Mouse (Mus musculus): ENCODE measurements around the gene Zfp592. TPM values are rescaled to one million over a fixed set of nuclear protein-coding genes. Genes with fewer than 3 reads are reported as not detected.

The Zfp592 gene
- total RNA-seq, 2 experiments from 2014 or later, result 14.3 to 16.4 TPM

- DNase-seq, result no peak
- intact Hi-C loops (cut with DNase I), result no loop called here
Measured at GRCm38 (mm10) chr7:81055709-81056370, 62.4 kb downstream of the Zfp592 start.

DNA sequence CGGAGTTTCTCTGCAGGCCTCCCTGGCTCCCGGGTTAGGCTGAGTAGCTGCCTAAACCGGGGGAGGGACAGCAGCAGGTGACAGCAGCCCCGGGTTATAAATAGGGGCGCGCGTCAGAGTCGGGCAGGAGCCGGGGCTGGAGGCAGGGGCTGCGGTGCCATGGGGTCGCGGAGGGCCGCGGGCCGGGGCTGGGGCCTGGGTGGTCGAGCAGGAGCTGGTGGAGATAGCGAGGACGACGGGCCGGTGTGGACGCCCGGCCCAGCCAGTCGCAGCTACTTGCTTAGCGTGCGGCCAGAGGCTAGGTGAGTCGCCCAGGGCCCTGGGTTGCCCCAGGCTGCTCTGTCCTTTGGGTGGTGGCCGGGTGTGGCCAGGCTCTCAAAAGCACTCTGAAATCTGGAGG is 64.0 kb downstream of the Zfp592 start, which contains the start of gene Alpk3:
Gene Alpk3, plus strand, starts transcription at position 130 of the 400 bp plus-strand sequence.
- DNase-seq, result peak; percentile 51 to 66
- intact Hi-C loops (cut with DNase I), result no loop called here

DNA sequence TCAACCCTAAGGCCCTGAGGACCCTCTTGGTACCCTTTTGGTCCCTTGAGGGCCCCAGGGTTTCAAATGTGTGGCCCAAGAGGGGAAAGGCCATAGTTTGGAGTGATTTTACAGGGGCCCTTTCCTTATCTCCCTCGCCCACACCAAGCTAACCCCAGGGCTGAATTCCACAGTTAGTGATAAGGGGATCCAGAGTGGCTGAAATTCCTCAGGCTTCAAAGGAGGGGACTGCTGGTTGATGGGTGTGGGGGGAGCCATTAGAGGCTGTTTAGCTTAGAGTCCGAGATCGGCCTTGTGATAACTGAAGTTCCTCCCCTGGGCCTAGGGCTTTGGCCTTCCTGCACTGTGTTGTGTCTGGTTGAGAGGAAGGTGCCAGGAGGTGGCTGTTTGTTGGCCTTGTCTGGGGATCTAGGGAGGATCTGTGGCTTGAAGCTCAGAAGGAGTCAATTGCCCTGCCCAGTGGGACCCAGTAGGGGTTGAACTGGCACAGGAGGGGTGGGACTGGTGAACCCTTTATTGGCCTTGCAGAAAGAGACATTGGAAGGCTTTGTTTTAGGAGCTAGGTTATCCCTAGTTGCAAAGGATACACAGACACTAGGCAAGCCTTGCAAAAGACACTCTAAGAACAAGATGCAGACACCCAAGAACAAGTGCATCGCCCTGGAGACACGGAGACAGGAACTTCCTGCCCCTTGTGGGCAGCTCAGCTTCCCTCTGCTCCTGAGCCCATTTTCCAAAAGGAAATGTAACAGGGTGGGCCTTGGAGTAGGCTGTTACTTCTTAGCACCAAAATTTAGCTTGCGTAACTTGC is 64.6 kb downstream of the Zfp592 start:
- DNase-seq, result no peak
- intact Hi-C loops (cut with DNase I), result no loop called here

DNA sequence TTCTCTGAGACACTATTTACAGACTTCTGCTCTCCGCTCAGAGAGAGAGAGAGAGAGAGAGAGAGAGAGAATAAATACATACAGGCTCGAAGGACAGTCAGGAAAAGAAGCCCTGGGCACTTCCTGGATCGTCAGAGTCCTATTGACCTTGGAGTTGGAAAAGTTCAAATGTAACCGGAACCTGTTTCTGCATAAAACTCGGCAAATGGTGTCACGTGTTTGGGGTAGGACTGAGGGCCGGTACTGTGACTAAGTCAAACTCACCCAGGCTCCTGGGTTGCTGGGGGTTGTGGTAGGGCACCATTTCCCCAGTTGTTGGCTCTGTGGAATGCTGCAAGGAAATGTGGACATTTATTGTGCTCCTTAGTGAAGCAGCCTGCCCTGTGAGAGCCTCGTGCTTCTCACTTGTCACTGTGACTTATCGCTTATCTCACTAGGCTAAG is 65.3 kb downstream of the Zfp592 start:
- intact Hi-C loops (cut with DNase I), result no loop called here
- DNase-seq, result peak in 1 of 2 experiments; percentile 42

DNA sequence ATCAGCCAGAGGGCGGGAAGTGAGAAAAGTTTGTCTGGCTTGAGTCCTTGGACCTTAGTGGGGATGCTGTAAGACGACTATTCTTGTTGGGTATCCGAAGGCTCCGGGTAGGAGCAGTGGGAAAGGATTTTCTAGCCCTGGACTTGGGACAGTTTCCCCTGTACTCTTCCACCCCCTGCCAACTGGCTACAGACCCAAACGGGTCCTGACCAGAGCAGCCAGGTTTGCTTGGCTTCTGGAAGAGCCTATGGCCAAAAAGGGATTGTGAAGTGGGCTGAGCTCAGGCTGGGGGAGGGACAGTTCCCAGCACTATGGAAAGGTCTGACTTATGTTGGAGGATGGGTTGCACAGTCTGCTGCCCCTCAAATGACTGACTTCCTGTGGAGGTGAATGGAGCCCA is 65.9 kb downstream of the Zfp592 start:
- intact Hi-C loops (cut with DNase I), result no loop called here
- DNase-seq, result peak in 1 of 2 experiments; percentile 49

DNA sequence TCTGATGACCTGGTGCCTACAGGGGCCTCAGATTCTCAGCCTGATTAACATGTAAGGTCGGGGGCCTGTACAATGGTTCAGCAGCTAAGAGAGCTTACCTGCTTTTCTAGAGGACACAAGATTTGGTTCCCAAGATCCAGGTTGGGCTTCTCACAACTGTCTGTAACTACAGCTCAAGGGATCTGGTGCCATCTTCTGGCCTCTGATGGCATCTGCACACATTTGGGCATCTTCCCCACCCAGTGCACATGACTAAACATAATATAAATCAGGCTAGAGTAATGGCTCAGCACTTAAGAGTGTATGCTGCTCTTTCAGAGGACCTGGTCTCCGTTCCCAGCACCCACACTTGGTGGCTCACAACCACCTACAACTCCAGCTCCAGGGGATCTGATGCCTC is 67.4 kb downstream of the Zfp592 start:
- no peak for DNase-seq
- intact Hi-C loops (cut with DNase I), result no loop called here

- DNase-seq, result no peak
- intact Hi-C loops (cut with DNase I), result no loop called here
Measured at GRCm38 (mm10) chr7:81061936-81062335, 68.5 kb downstream of the Zfp592 start.

DNA sequence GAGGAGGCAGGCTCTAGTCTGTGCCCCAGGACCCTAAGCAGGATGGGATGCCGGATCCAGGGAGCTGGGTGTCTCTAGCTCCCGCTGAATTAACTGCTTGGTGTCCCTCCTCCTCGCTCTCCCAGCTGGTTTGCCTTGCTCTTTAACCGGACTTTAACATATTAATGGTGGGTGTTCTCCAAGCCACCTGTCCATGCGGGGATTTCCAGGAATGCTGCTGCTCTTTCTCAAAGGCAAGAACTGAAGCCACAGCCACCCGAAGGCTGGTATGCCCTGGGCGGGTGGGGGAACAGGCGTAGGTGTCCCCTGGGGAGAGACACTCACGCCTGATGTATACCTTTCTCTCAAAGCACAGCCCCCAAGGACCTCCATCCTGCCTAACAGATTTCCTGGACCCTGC is 69.9 kb downstream of the Zfp592 start:
- intact Hi-C loops (cut with DNase I), result no loop called here
- no peak for DNase-seq

DNA sequence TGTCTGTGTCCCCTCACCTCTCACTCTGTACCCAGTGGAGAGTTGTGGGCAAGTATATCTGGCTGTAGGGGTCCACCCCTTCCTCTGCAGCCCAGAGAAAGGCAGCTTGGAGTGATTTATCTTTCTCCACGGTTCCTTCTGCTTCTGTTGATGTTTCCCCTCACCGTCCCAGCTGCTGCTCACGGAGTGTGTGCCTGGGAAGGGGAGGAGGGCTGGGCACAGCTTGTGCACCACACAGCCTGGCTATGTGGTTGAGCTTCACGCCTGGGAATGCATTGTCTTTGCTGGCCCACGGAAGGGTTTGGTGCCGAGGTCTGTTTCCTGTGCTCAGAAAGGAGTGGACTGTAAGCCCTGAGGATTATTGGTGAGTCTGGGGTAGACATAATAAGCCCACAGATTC is 73.2 kb downstream of the Zfp592 start:
- intact Hi-C loops (cut with DNase I), result no loop called here
- DNase-seq, result no peak

- peak; percentile 73 to 89 for DNase-seq
- intact Hi-C loops (cut with DNase I), result loop anchor here (5.0 kb wide), 1 partner anchor 65 kb away; no protein-coding TSS in a partner anchor
Measured at GRCm38 (mm10) chr7:81072463-81072862, 79.0 kb downstream of the Zfp592 start.

DNA sequence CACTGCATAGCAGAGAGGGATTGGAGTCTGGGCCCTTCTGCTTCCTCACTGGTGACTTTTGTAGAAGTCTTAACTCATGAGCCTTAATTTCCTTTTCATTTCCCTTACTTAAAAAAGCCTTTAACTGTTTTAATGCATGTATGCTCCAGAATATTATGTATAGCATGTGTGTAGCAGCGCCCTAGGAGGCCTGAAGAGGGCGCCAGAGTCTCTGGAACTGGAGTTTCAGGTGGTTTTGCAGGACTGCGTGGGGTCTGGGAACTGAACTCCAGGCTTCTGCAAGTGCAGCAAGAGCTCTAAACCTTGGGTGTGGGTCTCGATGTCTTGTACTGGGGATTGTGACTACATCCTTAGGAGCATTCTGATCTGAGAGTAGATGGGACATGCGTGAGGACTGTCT is 79.8 kb downstream of the Zfp592 start:
- no peak for DNase-seq
- intact Hi-C loops (cut with DNase I), result loop anchor here (5.0 kb wide), 1 partner anchor 64 kb away; no protein-coding TSS in a partner anchor

- intact Hi-C loops (cut with DNase I), result loop anchor here (5.0 kb wide), 1 partner anchor 63 kb away; no protein-coding TSS in a partner anchor
- DNase-seq, result no peak
Measured at GRCm38 (mm10) chr7:81074546-81074945, 81.1 kb downstream of the Zfp592 start.

DNA sequence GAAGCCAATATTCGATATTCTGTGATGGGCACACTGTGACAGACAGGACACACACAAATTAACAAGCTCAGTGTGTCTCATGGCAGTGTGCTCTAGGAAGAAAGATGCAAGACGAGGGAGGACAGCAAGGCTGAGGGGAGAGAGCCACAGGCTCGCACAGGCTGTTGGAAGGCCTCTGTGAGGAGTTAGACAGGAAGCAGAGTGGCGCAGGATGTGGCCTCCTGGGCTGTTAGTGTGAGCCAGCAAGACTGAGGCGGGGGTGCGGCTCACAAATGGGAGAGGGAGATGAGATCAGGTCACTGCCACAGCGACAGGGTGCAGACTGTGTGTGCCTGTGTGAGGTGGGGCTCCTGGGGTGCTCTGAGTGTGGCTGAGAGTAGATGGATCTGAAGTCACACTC is 81.8 kb downstream of the Zfp592 start:
- intact Hi-C loops (cut with DNase I), result no loop called here
- no peak for DNase-seq

DNA sequence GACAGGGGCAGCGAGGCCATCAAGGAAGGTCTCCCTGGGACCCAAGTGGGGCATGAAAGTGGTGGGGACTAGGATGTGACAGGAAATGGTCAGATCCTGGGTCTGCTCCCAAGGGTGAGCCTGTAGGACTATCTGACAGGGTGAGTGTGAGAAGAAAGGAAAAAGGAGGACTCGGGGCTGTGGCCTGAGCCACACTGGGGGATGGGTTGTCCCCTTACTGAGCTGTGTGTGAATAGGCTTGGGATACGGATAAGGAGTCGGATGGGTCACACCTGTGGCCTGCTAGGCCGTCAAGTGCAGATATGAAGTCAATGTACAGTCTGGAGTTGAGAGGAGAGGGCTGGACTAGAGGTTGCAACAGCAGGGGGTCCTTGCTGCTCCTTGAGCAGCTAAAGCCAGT is 82.3 kb downstream of the Zfp592 start:
- intact Hi-C loops (cut with DNase I), result no loop called here
- DNase-seq, result no peak

GRCm38 (mm10) chr7:81077009-81077408 is 83.5 kb downstream of the Zfp592 start:
- DNase-seq, result peak in 1 of 2 experiments; percentile 43
- intact Hi-C loops (cut with DNase I), result no loop called here

GRCm38 (mm10) chr7:81078740-81079139 is 85.3 kb downstream of the Zfp592 start:
- DNase-seq, result peak in 1 of 2 experiments; percentile 58
- intact Hi-C loops (cut with DNase I), result no loop called here

DNA sequence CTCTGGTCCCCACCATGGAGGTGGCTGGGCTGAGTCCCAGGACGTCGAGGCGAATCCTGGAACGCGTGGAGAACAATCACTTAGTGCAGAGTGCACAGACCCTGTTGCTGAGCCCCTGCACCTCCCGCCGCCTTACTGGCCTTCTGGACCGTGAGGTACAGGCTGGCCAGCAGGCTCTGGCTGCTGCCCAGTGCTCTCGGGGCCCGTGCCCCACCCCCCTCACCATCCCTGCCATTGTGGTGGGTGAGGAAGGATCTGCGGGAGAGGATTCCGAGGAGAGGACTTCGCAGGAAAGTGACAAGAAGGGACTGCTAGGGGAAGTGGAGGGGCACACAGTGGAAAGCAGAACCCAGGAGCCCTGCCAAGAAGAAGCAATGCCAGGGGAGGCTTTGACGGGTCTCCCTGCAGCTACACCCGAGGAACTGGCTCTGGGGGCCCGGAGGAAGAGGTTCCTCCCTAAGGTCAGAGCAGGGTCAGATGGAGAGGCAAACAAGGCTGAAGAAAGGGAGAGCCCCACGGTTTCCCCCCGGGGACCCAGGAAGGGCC is 100.0 kb downstream of the Zfp592 start:
- DNase-seq, result no peak
- intact Hi-C loops (cut with DNase I), result no loop called here

- no peak for DNase-seq
- intact Hi-C loops (cut with DNase I), result no loop called here
Measured at GRCm38 (mm10) chr7:81094104-81094757, 100.8 kb downstream of the Zfp592 start.

Data from heart, postnatal 36 days (tissue).